Mouse (Mus musculus) cerebellum, postnatal 25 days (tissue): Measurements from ENCODE around the gene Pak4.
"Not testable (repeated sequence)": the region's sequence is repeated elsewhere in the genome, so short reads cannot be mapped to it uniquely, and the experiment has no call there.

ENCODE experiments used
- DNase-seq, 2 experiments: peaks; one replicate each; pipeline ENCODE4 v3.0.0; 2021; ENCODE audit warnings: mixed read lengths in 2 of 2

The Pak4 gene

DNA sequence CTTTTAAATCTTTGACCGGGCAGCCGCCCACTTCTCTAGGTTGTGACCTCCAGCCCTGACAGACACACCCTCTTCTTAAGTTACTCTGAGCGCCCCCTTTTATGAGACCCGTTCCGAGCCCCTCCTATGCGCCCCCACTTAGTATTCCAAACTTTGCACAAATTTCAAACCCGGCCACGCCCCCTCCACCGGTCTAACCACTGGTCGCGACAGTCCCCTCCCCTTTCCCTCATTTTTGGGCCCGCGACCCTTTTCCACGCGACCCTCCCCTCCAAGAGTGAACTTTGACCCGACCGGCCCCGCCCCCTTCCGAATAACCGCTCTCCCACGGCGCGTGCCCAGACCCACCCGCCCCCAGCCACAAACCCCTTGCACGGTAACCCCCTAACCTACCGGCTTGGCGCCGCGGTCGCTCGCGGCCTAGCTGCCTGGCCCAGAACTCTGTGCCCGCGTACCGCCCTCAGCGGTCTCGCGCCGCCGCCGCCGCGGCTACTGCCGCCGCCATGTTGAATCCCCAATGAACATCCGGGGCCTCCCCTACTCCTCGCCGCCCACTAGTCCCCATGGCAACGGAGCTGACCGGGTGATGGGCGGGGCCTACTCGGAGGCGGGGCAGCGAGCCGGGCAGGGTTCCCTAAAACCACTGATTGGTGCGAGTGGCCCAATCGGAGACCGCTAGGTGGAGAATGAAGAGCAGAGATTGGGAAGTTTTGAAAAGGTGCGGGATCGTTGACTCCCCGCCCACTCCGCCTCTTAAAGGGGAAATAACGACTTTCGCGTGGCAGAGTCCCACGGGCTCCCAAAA is at the start of gene Pak4, which contains the start of gene Samd4b:
Pak4 (minus strand) TSS at position 544 of the 805 bp plus-strand sequence.
Samd4b (minus strand) TSS at position 503 of the 805 bp plus-strand sequence.
- DNase-seq: peak; percentile 99 to 100

DNA sequence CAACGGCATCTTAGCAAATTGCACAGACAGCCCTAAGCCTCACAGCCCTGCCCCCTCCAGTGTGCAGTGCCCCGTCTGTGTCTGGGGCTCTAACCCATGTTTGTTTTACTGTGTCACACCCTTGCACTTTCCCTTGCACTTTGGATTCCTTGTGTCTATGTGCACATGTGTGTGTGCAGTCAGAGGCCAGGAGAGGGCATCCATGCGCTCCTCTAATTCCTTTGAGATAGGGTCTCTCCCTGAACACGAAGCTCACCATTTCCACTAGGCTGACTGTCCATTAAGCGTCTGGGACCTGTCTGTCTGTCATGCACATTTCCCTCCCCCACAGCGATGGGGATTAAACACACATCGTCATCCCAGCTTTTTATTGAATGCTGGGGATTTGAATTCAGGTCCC is 49.0 kb upstream of the Pak4 start:
- no peak for DNase-seq

DNA sequence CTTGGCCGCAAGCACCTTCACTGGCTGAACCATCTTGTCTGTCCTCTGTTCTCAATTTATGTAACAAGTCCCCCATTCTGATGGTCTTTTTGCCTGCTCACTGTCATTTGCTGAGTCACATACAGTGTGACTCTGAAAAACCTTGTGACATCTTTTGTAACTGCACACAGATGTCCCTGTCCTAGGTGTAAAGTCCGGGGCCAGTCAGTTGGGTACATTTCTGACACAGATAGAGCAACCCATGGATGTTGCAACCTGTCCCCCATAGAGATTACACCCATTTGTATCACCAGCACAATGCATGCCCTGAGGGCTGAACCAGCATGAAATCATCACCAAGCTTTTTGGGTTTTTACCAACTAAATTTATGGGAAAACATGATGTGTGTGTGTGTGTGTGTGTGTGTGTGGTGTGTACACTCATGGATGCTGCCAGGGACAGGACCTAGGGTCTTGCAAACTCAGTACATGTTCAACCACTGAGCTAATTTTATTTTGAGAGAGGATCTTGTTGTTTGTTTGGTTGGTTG is 48.0 kb upstream of the Pak4 start:
- DNase-seq: no peak

DNA sequence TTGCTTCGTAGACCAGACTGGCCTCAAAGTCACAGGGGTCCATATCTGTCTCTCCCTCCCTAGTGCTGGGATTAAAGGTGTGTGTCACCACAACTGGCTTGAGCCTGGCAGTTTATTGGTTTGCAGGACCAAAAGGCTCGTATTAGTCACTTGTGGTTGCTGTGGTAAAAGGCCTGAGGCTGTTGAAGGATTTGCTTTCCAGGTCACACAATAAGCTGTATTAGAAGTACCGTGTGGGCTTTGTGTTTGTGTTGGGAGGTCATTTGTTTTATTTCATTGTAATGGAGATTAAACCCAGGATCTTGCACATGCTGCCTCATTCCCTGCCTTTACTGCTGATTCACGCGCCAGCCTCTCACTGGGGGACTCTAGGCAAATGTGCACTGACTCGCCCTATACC is 47.4 kb upstream of the Pak4 start:
- no peak for DNase-seq

DNA sequence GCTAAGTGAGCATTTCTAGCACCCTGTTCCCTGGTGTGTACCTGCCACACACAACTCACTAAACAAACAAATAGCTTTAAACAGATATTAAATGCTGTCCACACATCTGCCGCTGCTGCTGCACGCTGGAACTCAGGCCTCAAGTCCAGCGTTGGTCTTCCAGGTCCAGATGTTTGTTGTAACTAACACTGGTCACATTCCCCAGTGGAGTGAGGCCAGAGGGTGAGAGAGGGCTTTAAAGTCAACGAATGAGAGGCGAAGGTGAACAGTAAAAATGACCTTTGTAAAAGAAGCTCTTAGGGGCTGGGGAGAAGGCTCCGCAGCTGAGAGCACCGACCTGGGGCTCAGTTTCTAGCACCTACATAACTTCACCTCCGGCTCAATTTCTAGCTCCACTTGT is 43.6 kb upstream of the Pak4 start:
- no peak for DNase-seq

DNA sequence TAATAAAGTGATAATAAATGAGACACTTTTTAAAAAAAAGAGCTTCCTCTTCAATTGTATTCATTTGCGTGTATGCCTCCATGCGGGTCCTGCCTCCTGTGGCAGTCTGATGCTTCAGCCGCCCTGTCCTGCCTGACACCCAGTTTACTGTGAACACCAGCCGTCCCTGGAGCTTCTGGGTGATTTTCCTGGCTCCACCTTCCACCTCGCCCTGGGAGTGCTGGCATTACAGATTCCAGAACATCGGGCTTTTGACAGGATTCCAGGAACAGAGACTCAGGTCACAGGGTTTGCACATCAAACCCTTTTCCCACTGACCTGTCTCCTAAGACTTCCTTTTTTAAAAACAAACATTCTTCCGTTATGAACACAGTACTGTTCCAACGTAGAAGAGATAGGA is 39.5 kb upstream of the Pak4 start:
- DNase-seq: peak; percentile 18 to 22

DNA sequence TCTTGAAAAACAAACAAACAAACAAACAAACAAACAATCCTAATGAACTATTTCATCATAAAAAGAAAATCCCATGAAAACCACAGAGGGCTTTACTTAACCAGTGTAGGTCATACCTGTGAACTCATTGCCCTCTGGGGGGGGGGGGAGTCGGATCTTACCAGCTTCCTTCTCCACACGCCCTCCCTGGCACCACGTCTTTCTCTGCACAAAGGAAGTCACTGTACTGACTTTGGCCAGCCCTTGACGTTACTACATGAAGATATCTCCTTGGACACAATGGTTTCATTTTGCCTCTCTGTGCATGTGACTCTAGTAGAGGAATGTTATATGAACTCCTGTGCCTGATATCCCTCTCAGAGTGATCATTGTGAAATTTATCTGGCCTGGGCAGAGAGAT is 36.1 kb upstream of the Pak4 start:
- DNase-seq: no peak

DNA sequence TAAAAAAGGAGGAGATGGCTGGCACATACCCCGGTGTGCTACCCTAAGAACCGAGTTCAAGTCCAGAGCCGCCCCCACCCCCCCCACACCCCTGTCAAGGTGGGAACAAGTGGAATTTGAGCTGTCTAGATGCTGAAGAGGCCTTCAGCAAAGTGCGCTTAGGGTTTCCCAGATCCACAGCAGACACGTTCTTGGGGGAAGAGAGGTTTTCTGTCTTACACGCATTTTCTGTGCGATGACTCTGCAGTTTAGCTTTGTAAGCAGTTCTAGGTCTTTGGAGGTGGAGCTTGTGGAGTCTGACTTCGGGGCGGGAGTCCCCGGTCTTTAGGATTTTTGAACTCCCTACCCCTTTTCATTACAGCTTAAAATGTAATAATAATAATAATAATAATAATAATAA is 33.1 kb upstream of the Pak4 start, which contains the start of gene Acp7:
Acp7 (minus strand) TSS at position 260 of the 400 bp plus-strand sequence.
- DNase-seq: no peak

DNA sequence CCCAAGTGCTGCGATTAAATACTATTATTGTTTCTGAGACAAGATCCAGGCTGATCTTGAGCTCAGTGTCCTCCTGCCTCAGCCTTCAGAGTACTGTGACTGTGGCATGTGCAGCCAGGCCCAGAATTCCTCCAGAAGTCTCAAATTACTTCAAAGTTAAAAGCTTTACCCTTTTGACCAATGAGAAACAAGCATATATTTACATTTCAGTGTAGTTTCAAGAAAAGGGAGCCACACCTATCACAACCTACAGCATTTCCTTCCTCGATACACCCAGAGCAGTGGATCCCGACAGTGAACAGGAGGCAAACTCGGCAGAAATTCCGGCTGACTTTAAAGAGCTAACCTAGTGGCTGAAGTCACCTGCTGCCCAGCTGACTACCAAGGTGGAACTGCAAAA is 26.8 kb upstream of the Pak4 start:
- no peak for DNase-seq

DNA sequence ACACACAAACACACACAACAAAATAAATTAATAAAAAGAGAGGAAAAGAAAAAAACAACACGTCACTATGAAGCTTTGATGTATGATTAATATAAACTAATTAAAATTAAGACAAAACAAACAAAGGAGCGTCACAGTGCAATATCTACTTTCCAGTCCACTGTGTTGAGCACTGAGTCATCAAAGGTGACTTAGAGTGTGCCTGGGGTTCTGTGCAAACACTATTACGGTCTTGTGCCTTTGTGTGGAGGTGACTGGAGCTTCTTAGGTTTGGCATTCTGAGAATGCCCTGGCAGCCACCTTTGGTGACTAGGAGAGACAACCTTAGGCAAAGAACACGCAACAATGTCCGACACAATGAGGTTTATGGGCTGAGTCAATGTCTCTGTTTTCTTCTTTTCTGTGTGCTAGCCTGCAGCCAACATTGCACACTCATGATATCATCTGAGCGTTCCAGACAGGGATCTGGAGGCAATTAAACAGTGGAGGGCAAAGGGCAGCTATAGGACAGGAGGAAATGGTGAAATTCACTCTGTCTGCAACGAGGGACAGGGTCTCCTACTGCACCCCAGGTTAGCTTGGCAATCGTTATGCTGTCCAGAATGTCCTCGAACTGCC is 21.2 kb upstream of the Pak4 start:
- DNase-seq: no peak

DNA sequence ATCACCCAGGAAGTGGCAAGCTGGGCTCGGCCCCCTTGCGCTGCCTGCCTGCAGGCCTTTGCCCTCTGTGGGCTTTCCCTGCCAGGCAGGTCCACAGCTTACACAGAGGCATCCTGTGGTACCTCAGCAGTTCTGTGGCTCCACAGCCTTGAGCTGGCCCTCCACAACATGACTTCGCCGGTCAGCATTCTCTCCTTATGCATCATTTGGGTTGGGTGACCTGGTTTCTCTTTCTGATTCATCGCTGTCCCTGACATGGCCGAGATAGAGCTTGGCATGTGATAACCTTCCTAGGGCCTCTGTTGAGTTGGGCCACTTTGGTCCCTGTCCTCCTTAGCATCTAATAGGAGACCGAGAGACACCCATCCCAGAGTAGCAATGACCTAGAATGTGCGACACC is 8.0 kb upstream of the Pak4 start:
- no peak for DNase-seq

DNA sequence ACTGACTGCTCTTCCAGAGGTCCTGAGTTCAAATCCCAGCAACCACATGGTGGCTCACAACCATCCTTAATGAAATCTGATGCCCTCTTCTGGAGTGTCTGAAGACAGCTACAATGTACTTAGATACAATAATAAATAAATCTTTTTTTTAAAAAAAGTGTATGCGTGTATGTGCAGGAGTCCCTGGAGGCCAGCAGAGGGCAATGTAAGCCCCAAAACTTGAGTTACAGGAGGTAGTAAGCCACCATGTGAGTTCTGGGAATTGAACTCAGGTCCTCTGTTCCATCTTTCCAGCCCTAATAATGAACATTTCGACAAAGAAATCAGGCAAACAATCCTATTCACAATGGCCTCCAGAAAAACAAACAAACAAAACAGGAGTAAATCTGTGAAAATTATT is 5.8 kb upstream of the Pak4 start:
- DNase-seq: not testable (repeated sequence)

DNA sequence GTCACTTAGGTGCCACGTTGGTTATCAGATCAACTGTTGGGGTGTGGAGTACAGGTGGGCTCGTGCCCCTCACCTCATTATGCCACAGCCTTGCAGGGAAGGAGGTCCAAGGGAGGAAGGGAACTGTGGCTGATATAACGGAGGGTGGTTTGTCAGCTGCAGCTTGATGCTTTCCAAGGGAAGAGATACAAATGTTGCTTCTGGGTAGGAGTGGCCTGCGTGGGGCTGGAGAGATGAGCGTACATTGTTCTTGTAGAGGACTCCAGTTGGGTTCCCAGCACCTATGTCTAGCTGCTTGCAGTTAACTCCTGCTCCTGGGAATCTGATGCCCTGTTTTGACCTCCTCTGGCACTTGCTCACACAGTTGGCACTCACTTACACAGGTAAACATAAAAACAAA is 5.2 kb upstream of the Pak4 start:
- DNase-seq: no peak

DNA sequence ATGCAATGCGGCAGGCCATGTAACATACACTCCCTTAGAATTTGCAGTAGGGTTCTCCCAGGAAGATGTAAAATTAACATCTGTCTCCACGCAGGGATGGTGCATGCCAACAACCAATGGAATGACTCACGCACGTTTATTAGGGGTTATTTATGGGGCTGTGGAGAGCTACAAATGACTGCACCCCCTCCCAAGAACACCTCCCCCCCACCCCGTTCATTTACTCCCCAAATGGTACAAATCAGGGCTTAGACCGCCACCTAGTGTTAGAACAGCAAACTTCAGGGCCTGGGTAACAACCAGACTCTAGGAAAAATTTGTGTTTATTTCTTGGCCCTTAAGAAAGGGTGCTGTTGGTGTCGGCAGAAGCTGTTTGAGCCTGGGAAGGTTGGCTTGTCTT is 3.7 kb upstream of the Pak4 start:
- DNase-seq: peak; percentile 67 to 84

DNA sequence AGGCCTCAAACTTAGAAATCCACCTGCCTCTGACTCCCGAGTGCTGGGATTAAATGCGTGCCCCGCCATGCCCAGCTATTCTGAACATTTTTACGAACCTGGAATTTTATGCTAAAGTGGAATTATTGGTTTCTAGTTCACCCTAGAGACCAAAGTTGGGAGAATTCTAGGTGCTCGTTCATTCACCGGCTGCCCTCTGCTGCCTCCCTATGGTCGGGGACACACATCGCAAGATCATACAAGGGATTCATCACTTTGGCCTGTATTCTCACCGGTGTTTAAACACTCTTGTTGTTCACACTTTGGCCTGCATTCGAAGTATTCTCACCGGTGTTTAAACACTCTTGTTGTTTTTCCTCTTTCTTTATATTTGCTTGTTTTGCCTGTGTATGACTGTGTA is 3.0 kb upstream of the Pak4 start:
- DNase-seq: peak; percentile 82 to 86

DNA sequence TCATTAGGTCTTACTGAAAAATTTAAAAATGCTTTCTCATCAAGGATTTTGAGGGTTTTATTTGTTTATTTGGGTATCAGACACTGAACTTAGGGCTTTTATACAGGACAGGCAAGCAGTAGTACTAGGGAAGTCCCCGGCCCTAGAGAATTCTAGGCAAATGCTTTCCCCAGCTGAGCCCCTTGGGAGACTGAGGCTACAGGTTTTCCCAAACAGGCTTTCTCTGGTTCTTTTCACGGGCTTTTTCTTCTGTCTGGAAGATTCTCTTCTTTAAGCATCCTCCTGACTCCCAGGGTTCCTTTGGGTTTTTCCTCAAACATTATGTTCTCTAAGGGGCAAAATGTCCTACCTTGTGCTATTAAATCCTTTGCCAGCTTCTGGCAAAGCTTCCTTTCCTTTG is 966 bp upstream of the Pak4 start:
- DNase-seq: no peak

DNA sequence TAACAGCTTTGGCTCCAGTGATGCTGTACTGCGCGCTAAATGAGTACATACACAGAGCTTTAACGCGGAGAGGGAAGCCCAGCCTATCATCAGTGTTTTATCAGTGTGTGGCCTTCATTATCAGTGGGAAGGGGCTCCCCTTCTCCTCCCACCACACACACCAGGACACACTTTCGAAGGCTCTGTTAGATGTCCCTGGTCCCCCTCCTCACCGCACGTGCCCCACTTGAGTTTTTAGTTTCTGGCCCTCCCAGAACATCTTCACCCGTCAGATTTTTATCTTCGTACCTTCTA is 761 bp downstream of the Pak4 start:
- no peak for DNase-seq

DNA sequence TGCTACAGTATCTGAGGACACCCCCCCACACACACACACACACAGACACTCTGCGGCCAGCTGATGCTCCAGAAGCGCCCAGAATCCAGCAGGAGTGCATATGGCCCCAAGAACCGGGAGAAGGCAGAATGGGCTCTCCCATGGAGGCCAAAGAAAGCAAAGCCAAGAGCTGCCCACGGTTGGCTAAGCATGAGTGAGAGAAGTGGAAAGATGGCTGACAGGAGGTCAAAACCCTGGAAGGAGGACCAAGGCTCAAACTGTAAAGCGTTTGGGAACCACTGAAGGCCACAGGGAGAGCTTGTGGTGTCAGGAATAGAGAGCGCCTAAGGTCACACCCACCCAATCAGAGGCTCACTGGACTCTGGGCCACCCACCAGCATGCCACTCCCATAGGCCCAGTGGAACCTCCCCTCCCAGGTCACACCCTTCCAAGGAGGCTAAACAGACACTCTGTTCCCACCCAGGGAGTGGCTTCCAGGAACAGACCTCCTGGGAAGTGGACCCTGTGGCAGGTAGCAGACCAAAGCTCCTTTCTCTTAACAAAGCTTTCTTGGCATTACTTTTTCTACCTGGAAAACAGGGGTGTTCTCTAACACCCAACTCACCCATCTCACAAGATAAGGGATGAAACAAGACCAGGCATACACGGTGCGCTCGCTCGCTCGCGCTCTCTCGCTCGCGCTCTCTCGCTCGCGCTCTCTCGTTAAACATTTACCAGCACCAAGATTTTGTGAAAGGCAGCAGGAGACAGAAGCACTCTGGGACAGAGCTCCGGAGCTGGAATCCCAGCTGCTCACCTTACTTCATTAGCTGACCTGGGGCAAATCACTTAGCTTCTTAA is 1.3 kb downstream of the Pak4 start:
- no peak for DNase-seq

DNA sequence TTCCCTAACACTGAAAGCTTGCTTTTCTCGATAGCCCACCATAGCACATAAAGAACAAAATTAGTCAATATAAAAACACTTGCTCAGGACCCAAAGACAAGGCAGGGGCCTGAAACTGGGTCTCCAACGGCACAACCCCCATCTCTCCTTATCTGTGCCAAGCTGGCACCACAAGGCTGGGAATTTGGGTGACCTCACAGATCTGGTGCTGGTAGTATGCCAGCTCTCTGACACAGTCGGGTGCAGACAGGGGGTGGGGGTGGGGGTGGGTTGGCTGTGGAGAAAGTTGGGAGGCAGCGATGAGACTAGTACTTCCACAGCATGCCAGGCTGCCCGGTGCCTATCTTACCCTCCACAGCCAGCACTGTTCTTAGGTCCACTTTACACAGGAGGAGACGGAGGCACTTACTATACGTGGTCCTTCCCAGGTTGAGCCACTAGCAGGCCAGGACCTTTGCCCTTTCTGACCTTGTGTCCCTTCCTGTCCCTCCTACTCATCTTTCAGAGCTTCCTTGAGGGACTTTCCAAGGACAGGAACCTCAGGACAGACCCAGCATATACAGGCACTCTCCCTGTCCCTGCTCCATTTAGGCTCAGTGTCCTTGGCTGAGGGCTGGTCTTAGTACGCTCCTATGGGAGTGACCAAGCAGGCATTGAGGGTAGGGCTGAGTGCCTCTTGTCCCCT is 2.1 kb downstream of the Pak4 start:
- DNase-seq: no peak

DNA sequence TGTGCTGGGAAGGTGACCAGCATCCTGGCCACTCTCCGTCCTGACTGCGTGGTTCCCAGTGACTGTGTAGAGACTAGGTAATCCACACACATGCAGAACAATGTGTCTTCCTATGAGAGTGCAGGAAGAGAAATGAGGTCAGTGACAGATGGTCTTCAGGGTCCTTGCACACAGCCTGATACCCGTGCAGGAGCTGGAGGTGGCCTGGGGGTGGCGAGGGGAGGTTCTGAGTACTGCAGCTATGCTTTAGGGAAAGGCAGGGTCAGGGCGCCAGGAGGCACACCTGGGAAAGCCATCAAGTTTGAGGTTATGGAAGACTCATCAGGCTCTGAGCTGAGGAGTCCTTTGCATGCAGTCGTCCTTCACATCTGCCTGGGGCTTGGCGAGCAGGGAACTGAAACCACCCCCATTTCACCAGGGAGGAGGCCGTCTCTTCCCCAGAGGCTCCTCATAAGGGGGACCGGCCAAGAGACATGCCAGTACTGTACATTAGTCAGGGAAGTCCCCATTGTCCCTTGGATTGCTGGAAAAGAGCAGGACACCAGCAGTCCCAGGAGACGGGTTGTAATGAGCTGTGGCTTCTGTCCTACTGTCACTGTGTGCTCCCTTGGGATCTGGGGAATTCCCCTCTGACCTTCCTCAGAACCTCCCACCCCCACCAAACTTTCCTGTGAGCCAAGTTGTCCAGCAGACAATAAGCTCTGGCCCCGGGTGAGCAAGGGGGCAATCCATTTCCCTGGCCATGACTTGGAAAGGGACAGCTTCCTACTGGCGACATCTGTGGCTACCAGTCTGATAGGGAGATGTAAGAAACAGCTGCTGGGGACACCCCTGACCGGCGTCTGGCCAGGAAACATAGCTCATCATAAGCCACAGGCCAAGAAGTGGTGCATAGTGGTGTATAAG is 4.5 kb downstream of the Pak4 start:
- no peak for DNase-seq

DNA sequence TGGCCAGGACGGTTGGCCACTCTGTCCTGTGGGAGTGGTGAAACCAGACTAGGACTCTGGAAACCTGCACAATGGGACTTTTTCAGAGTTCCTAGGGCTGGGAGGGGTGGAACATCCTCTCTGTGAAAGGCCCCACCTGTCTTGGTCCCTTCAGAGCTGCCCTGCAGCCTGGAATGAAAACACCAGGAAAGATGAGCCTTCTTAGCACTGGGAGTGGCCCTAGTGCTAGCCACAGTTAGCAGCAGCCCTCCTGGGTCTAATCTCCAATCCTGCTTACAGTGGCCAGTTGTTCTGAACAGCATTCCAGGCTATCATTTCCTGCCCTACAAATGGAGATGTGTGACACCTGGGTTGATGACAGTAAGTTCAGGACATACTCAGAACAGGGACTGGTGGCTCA is 6.1 kb downstream of the Pak4 start:
- no peak for DNase-seq

DNA sequence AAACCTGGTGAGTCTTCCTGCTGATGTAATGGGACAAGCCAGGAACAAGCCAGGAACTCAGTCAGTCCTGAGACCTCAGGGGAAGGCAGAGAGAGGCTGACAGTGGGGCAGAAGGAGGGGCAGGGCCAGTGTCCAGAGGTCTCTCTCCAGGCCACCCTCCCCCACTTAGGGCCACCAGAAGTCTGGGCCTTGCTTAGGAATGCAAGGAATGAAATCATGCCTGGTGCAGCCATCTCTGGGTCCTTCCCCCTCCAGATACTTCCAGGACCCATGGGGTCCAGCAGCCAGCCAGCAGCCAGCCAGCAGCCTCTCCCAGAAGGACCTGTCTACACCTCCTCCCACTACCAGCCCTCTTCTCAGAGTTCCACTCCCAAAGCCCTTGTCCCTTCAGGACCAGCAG is 10.3 kb downstream of the Pak4 start:
- DNase-seq: no peak
